Mouse (Mus musculus): ENCODE measurements around the gene Unc13b.

DNA sequence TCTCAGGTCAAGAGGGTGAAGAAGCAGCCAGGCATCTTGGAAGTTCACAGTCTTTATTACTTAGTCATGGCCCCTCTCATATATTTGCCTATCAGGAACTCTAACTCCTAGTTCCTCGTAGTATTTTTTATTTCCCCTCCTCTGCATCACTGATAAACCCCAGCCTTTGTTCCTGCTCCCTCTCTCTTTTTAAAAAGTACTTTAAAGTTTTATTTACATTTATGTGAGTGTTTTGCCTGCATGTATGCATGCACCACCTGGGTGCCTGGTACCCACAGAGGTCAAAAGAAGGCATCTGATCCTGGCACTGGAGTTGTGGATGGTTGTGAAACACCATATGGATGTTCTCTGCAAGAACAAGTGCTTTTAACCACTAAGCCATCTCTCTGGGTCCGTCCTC, 207.4 kb downstream of the Unc13b start:
- no peak for TF ChIP-seq TAL1 (IDR thresholded peaks at IDR 0.05; ENCODE audit: low read length)
- no peak for TF ChIP-seq GATA1 (IDR thresholded peaks at IDR 0.05; ENCODE audit: low read length)
